Mouse (Mus musculus) testis, adult 2 months (tissue): Measurements from ENCODE around the gene Kcnq2.

Source experiments
- CTCF ChIP-seq: fragments of 200-500 bp; IDR thresholded peaks from 2 replicates; pipeline ENCODE4 v1.5.1; 2012; ENCODE audit warnings: low read depth, mild to moderate bottlenecking, inconsistent platforms, low read length, moderate library complexity; ENCODE audit not compliant: control insufficient read depth, insufficient read depth, insufficient replicate concordance
- POLR2A ChIP-seq: fragments of 200-500 bp; IDR thresholded peaks from 2 replicates; pipeline ENCODE4 v1.6.1; 2012; ENCODE audit warnings: low read depth, mild to moderate bottlenecking, inconsistent platforms, low read length, moderate library complexity; ENCODE audit not compliant: control insufficient read depth

GRCm38 (mm10) chr2:181058193-181058592 is 76.9 kb downstream of the Kcnq2 start:
- TF ChIP-seq CTCF: no peak
- TF ChIP-seq POLR2A: no peak
